Mouse (Mus musculus): Measurements from ENCODE around the gene Tbx10. TPM values are rescaled to one million over a fixed set of nuclear protein-coding genes. Genes with fewer than 3 reads are reported as not detected.
A peak's percentile ranks its signal among the peaks of the same experiment; 100 is the strongest.

The Tbx10 gene
- 0.46 TPM in 2 replicates for polyA plus RNA-seq (2014; fragmentation: Nextera tagmentation; extraction: Ambion mirVana)

DNA sequence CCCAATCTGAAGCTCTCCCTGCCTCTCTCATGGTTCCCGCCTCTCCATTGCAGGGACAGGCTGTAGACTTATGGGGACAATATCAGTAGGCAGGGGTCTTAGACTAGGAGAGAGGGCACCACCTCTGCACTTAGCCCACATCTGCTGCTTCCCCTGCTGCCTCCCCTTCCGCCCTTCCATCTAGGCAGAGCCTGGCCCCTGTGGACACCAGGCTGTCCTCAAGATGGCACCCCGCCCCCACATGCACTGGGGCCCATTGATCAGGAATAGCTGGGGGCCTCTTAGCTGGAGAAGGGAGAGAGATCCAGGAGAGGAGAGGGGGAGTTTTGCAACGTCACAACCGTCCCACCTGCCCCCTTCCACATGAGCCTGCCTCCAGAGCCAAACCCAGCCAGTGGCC, at the start of gene Tbx10:
Gene Tbx10 (plus strand): TSS at position 337 of the 400 bp plus-strand sequence.
- 53% methylated on average over 5 of the region's 5 CpGs for WGBS
- H3K4me2 ChIP-seq (replicated peaks), result no peak within 1 kb of the TSS
- DNase-seq (ENCODE audit: low spot score) (no peak), ATAC-seq (ENCODE audit: low FRiP score) (no peak)
- H3K27me3 ChIP-seq (ENCODE audit: control insufficient read depth, insufficient read depth, low read length), result no peaks in the 10 kb centered on the region
- H3K9ac ChIP-seq, result no peak within 1 kb of the TSS
- no peak within 1 kb of the TSS for H3K27ac ChIP-seq
- H3K36me3 ChIP-seq (replicated peaks; ENCODE audit: control insufficient read depth, insufficient read depth), result no peaks in the 10 kb centered on the region
- H3K4me3 ChIP-seq (replicated peaks; ENCODE audit: low read length), result no peak within 1 kb of the TSS
- H3K4me1 ChIP-seq (replicated peaks; ENCODE audit: control insufficient read depth, insufficient read depth, low read length), result no peaks in the 10 kb centered on the region
- no peaks in the 10 kb centered on the region for H3K9me3 ChIP-seq (ENCODE audit: control insufficient read depth, low read length)

DNA sequence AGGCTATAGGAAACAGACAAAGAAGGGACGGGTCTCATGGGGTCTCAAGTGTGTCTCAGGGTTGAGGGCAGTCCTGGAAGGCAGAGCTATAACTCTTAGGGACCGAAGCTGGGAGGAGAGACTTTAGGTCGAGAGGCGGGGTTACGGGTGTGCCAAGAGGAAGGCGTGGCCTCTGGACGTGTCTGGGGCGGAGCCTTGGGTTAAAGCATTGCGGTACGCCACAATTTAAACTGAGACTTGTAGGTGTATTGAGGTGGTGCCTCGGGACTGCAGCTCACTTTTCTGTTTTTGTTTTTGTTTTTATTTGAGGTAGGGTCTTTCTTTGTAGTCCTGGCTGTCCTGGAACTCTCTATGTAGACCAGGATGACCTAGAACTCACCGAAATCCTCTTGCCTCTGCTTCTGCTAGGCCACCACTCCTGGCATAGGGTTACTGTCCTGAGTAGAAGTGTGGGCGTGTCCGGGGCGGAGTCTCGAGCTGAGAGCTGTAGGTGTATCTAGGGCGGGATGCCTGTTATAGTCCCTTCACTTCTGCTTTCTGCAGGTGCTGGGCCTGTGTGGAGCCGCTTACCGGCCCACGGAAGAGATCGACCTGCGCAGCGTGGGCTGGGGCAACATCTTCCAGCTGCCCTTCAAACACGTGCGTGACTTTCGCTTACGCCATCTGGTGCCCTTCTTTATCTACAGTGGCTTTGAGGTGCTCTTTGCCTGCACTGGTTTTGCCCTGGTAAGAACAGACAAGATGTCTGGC, 49.4 kb upstream of the Tbx10 start:
- Histone ChIP-seq H3K4me2 (replicated peaks) (0 out of 2 replicates have a peak overlapping the region, but pooled peaks have one; percentile 10), H3K4me1 (replicated peaks; ENCODE audit: control insufficient read depth, insufficient read depth, low read length) (no peaks in the 10 kb centered on the region), H3K27me3 (ENCODE audit: control insufficient read depth, insufficient read depth, low read length) (peaks cover 6% of the 10 kb centered on the region; the same call in 1 of the 2 replicates), H3K9me3 (ENCODE audit: control insufficient read depth, low read length) (no peaks in the 10 kb centered on the region), H3K27ac (no peak overlapping the region), H3K4me3 (replicated peaks; ENCODE audit: low read length) (no peak overlapping the region), H3K9ac (no peak overlapping the region), H3K36me3 (replicated peaks; ENCODE audit: control insufficient read depth, insufficient read depth) (no peaks in the 10 kb centered on the region)
- WGBS, result 23% methylated on average over 27 of the region's 27 CpGs
- no peak for DNase-seq (ENCODE audit: low spot score)
- no peak for ATAC-seq (ENCODE audit: low FRiP score)

DNA sequence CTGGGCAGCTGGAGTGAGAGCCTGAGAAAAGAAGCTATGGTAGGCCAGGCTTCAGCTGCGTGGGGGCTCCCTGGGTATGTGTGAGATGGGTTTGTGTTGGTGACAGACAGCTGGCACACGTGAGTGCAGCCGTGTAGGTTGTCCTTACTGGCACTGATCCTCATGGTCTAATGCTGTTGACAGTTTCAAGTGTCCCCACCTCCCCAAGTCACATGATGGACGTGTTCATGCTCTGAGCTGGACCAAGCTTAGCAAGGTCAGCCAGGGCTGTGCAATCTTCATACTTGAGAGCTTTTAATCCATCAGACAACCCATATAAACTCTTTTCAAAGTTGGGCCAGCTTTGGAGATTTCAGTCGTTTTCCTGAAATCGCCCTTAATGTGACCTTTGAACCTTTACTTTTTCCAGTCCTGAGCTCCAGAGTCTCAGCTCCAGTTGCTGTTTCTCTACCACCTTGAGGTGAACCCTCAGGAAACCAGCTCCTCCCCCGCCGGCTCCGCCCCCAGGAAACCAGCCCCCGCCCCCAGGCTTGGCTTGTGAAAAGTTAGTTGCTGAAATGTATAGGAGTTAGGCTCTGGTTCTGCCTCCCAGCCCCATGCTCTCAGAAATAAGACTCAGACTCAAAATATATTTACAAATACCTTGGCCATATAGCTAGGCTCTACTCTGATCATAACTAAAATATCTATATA, 46.5 kb upstream of the Tbx10 start:
- Histone ChIP-seq H3K4me1 (replicated peaks; ENCODE audit: control insufficient read depth, insufficient read depth, low read length) (no peaks in the 10 kb centered on the region), H3K9me3 (ENCODE audit: control insufficient read depth, low read length) (no peaks in the 10 kb centered on the region), H3K36me3 (replicated peaks; ENCODE audit: control insufficient read depth, insufficient read depth) (no peaks in the 10 kb centered on the region), H3K4me2 (replicated peaks) (no peak overlapping the region), H3K4me3 (replicated peaks; ENCODE audit: low read length) (no peak overlapping the region), H3K9ac (no peak overlapping the region), H3K27ac (no peak overlapping the region), H3K27me3 (ENCODE audit: control insufficient read depth, insufficient read depth, low read length) (peaks cover 6% of the 10 kb centered on the region; the same call in 1 of the 2 replicates)
- WGBS, result 33% methylated on average over 10 of the region's 10 CpGs
- ATAC-seq (ENCODE audit: low FRiP score), result no peak
- DNase-seq (ENCODE audit: low spot score), result no peak

DNA sequence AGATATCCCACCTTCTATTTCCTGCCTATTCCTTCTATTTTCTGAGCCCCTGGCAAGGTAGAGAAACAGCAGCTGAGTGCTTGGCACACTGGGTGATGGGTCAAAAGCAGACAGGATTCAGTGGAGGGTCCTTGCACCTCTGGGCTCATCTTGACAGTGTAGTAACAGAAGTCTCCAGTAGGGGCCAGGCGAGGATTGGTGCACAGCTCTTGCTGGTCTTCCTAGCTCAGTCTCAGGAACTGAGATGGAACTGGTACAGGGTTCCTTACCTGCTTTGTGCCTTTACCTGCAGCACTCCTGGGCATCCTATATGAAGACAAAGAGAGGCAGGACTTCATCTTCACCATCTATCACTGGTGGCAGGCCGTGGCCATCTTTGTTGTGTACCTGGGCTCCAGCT, 45.8 kb upstream of the Tbx10 start:
- Histone ChIP-seq H3K27me3 (ENCODE audit: control insufficient read depth, insufficient read depth, low read length) (peaks cover 6% of the 10 kb centered on the region; the same call in 1 of the 2 replicates), H3K4me3 (replicated peaks; ENCODE audit: low read length) (no peak overlapping the region), H3K27ac (no peak overlapping the region), H3K4me2 (replicated peaks) (no peak overlapping the region), H3K36me3 (replicated peaks; ENCODE audit: control insufficient read depth, insufficient read depth) (no peaks in the 10 kb centered on the region), H3K9me3 (ENCODE audit: control insufficient read depth, low read length) (no peaks in the 10 kb centered on the region), H3K9ac (no peak overlapping the region), H3K4me1 (replicated peaks; ENCODE audit: control insufficient read depth, insufficient read depth, low read length) (no peaks in the 10 kb centered on the region)
- ATAC-seq (ENCODE audit: low FRiP score), result peak; percentile 62; the same call in 1 of the 2 replicates
- WGBS, result 18% methylated on average over 2 of the region's 2 CpGs
- peak; percentile 81 for DNase-seq (ENCODE audit: low spot score)

DNA sequence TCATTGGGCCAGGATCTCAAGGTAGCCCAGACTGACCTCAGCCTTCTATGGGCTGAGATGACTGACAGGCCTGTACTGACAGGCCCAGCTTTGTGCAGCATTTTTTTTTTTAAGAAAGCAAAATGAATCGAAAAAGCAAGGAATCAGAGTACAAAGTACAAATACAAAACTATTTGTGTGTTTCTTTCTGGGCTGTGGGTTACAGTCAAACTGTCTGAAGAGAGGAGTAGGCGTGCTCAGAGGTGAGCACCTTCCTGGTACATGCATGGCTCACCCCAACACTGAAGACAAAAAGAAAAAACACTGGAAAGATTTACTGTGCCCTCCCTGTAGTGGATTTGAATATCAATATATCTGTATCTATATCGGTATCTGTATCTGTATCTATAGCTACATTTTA, 44.7 kb upstream of the Tbx10 start:
- Histone ChIP-seq H3K9me3 (ENCODE audit: control insufficient read depth, low read length) (no peaks in the 10 kb centered on the region), H3K9ac (no peak overlapping the region), H3K27ac (no peak overlapping the region), H3K4me1 (replicated peaks; ENCODE audit: control insufficient read depth, insufficient read depth, low read length) (no peaks in the 10 kb centered on the region), H3K4me3 (replicated peaks; ENCODE audit: low read length) (no peak overlapping the region), H3K4me2 (replicated peaks) (no peak overlapping the region), H3K27me3 (ENCODE audit: control insufficient read depth, insufficient read depth, low read length) (peaks cover 6% of the 10 kb centered on the region; the same call in 1 of the 2 replicates), H3K36me3 (replicated peaks; ENCODE audit: control insufficient read depth, insufficient read depth) (no peaks in the 10 kb centered on the region)
- no peak for DNase-seq (ENCODE audit: low spot score)
- no peak for ATAC-seq (ENCODE audit: low FRiP score)
- WGBS, result 83% methylated on average over 3 of the region's 3 CpGs

DNA sequence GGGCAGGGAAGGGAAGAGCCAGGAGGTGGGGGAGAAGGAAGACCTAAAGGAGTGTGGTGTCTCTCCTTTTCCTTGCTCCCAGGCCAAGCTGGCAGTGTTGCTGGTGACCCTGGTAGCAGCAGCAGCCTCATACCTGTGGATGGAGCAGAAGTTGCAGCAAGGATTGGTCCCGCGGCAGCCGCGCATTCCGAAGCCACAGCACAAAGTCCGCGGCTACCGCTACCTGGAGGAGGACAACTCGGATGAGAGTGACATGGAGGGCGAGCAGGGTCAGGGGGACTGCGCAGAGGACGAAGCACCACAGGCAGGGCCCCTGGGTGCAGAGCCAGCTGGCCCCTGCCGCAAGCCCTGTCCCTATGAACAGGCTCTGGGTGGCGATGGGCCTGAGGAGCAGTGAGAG, 44.0 kb upstream of the Tbx10 start:
- DNase-seq (ENCODE audit: low spot score), result no peak
- 68% methylated on average over 14 of the region's 14 CpGs for WGBS
- no peak overlapping the region for H3K27ac ChIP-seq
- no peak overlapping the region for H3K4me2 ChIP-seq (replicated peaks)
- ATAC-seq (ENCODE audit: low FRiP score), result no peak
- no peaks in the 10 kb centered on the region for H3K4me1 ChIP-seq (replicated peaks; ENCODE audit: control insufficient read depth, insufficient read depth, low read length)
- no peak overlapping the region for H3K9ac ChIP-seq
- H3K4me3 ChIP-seq (replicated peaks; ENCODE audit: low read length), result no peak overlapping the region
- H3K9me3 ChIP-seq (ENCODE audit: control insufficient read depth, low read length), result no peaks in the 10 kb centered on the region
- H3K27me3 ChIP-seq (ENCODE audit: control insufficient read depth, insufficient read depth, low read length), result 0 out of 2 replicates have a peak, but pooled peaks cover 4% of the 10 kb centered on the region
- H3K36me3 ChIP-seq (replicated peaks; ENCODE audit: control insufficient read depth, insufficient read depth), result no peaks in the 10 kb centered on the region

DNA sequence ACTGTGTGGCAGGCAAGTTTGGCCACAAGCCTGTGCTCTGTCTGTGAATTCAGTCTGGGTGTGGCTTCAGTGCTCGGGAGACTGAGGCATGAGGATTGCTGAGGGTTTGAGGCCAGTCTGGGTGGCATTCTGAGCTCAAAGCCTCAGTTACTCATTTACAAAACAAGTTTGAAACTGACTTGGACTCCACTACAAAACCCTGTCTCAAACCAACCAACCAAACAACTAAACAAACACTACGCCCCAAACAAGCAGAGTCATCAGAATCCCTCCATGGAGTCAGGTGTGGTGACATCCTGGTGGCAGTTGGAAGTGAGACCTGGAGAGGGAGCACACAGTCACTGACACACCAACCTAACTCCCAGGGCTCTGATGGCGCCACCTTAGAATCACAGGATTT, 42.2 kb upstream of the Tbx10 start:
- no peaks in the 10 kb centered on the region for H3K27me3 ChIP-seq (ENCODE audit: control insufficient read depth, insufficient read depth, low read length)
- H3K4me2 ChIP-seq (replicated peaks), result no peak overlapping the region
- H3K4me3 ChIP-seq (replicated peaks; ENCODE audit: low read length), result no peak overlapping the region
- 81% methylated on average over 3 of the region's 3 CpGs for WGBS
- ATAC-seq (ENCODE audit: low FRiP score), result no peak
- no peaks in the 10 kb centered on the region for H3K4me1 ChIP-seq (replicated peaks; ENCODE audit: control insufficient read depth, insufficient read depth, low read length)
- DNase-seq (ENCODE audit: low spot score), result no peak
- no peak overlapping the region for H3K9ac ChIP-seq
- H3K36me3 ChIP-seq (replicated peaks; ENCODE audit: control insufficient read depth, insufficient read depth), result no peaks in the 10 kb centered on the region
- no peak overlapping the region for H3K27ac ChIP-seq
- H3K9me3 ChIP-seq (ENCODE audit: control insufficient read depth, low read length), result no peaks in the 10 kb centered on the region

DNA sequence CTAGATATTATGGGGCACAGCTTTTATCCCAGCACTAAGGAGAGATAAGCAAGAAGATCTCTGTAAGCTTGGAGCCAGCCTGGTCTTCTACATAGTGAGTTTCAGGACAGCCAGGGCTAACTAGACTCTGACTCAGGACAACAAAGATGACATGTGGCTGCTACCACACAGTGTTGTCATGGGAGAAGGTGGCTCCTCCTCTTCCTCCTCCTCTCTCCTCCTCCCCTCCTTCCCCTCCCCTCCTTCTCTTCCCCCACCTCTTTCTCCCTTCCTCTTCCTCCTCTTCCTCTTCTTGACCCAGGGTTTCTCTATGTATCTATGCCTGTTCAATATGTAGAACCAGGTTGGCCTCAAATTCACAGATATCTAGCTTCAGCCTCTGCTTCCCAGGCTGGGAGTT, 41.1 kb upstream of the Tbx10 start:
- H3K9ac ChIP-seq, result no peak overlapping the region
- no peak for ATAC-seq (ENCODE audit: low FRiP score)
- H3K4me1 ChIP-seq (replicated peaks; ENCODE audit: control insufficient read depth, insufficient read depth, low read length), result no peaks in the 10 kb centered on the region

DNA sequence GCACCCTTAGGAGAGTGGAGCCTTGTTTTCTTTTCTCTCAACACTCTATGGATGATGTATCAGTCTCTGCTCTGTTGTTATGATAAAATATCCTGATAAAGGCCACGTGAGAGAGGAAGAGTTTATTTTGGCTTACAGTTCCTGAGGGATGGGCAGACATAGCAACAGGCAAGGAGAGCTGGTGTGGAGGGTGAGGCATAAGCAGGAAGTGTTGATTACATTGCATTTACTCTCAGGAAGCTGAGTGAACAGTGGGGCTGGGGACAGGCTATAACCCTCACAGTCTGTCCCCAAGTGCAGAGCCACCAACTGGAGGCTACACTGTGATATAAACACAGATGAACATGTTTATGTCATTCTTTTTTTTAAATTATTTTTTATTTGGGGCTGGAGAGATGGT, 40.5 kb upstream of the Tbx10 start:
- ATAC-seq (ENCODE audit: low FRiP score) (no peak), DNase-seq (ENCODE audit: low spot score) (no peak)
- Histone ChIP-seq H3K4me3 (replicated peaks; ENCODE audit: low read length) (no peak overlapping the region), H3K36me3 (replicated peaks; ENCODE audit: control insufficient read depth, insufficient read depth) (no peaks in the 10 kb centered on the region), H3K9me3 (ENCODE audit: control insufficient read depth, low read length) (no peaks in the 10 kb centered on the region), H3K9ac (no peak overlapping the region), H3K4me1 (replicated peaks; ENCODE audit: control insufficient read depth, insufficient read depth, low read length) (no peaks in the 10 kb centered on the region), H3K4me2 (replicated peaks) (no peak overlapping the region), H3K27ac (no peak overlapping the region), H3K27me3 (ENCODE audit: control insufficient read depth, insufficient read depth, low read length) (no peaks in the 10 kb centered on the region)
- WGBS, result 75% methylated on average over 1 of the region's 1 CpGs

More for the DNA sequence above, 41.1 kb upstream of the Tbx10 start:
- H3K9me3 ChIP-seq (ENCODE audit: control insufficient read depth, low read length), result no peaks in the 10 kb centered on the region
- DNase-seq (ENCODE audit: low spot score), result no peak
- H3K27ac ChIP-seq, result no peak overlapping the region
- no peaks in the 10 kb centered on the region for H3K27me3 ChIP-seq (ENCODE audit: control insufficient read depth, insufficient read depth, low read length)
- no peak overlapping the region for H3K4me2 ChIP-seq (replicated peaks)
- no peak overlapping the region for H3K4me3 ChIP-seq (replicated peaks; ENCODE audit: low read length)
- no peaks in the 10 kb centered on the region for H3K36me3 ChIP-seq (replicated peaks; ENCODE audit: control insufficient read depth, insufficient read depth)

All from hindbrain, embryonic 14.5 days (tissue).